Mouse (Mus musculus) MEL (cell line): Measurements from ENCODE around the gene Gm3854. TPM values are rescaled to one million over a fixed set of nuclear protein-coding genes. Genes with fewer than 3 reads are reported as not detected.

Source experiments
- DNase-seq: peaks from one replicate; pipeline ENCODE4 v3.0.0; 2011; ENCODE audit warnings: low read depth, low spot score
- H3K27ac ChIP-seq: 2 replicates; pipeline ENCODE4 v1.5.1; 2012; ENCODE audit warnings: low read depth, mild to moderate bottlenecking, control low read depth, low read length, moderate library complexity; ENCODE audit not compliant: control insufficient read depth
- H3K27me3 ChIP-seq, 2 experiments: fragments of 150-350 bp in 1 of 2; sonication (generic) in 1 of 2; 2 replicates each; pipeline ENCODE4 v1.6.1; 2012; ENCODE audit warnings: low read length in 2 of 2, mild to moderate bottlenecking in 2 of 2, improper control_type of control experiment in 1 of 2, moderate library complexity in 1 of 2; ENCODE audit not compliant: insufficient read depth in 2 of 2, control insufficient read depth in 1 of 2
- H3K36me3 ChIP-seq, 2 experiments: 2 replicates each; pipeline ENCODE4 v1.6.1; 2012 to 2014; ENCODE audit warnings: low read length in 2 of 2, improper control_type of control experiment in 1 of 2, inconsistent platforms in 1 of 2, mild to moderate bottlenecking in 1 of 2; ENCODE audit not compliant: insufficient read depth in 2 of 2, control insufficient read depth in 1 of 2
- H3K4me1 ChIP-seq, 2 experiments: fragments of 150-350 bp in 1 of 2; sonication (generic) in 1 of 2; 2 replicates each; pipeline ENCODE4 v1.6.1; 2012; ENCODE audit warnings: low read length in 2 of 2, improper control_type of control experiment in 1 of 2, mild to moderate bottlenecking in 1 of 2; ENCODE audit not compliant: insufficient read depth in 2 of 2, control insufficient read depth in 1 of 2
- H3K4me3 ChIP-seq, 2 experiments: fragments of 150-350 bp in 1 of 2; sonication (generic) in 1 of 2; 2 replicates each; pipeline ENCODE4 v1.5.1; 2012; ENCODE audit warnings: low read depth in 2 of 2, low read length in 2 of 2, mild to moderate bottlenecking in 2 of 2, moderate library complexity in 2 of 2, control low read depth in 1 of 2, improper control_type of control experiment in 1 of 2; ENCODE audit not compliant: control insufficient read depth in 1 of 2, insufficient read depth in 1 of 2
- H3K79me2 ChIP-seq: 2 replicates; pipeline ENCODE4 v1.6.1; 2012; ENCODE audit warnings: mild to moderate bottlenecking, low read length, moderate library complexity; ENCODE audit not compliant: control insufficient read depth, poor library complexity, insufficient read depth
- H3K9ac ChIP-seq: 2 replicates; pipeline ENCODE4 v1.6.1; 2012; ENCODE audit warnings: low read depth, mild to moderate bottlenecking, control low read depth, low read length, moderate library complexity; ENCODE audit not compliant: control insufficient read depth, poor library complexity, severe bottlenecking
- H3K9me3 ChIP-seq: fragments of 150-350 bp; sonication (generic); replicated peaks from 2 replicates; pipeline ENCODE4 v1.6.1; 2012; ENCODE audit warnings: mild to moderate bottlenecking, low read length, improper control_type of control experiment, moderate library complexity; ENCODE audit not compliant: insufficient read depth
- BHLHE40 ChIP-seq: IDR thresholded peaks from 2 replicates; pipeline ENCODE4 v1.6.1; 2012; ENCODE audit warnings: low read depth, mild to moderate bottlenecking, inconsistent platforms, low read length, improper control_type of control experiment, borderline replicate concordance
- CTCF ChIP-seq, 3 experiments: IDR thresholded peaks in 2 of 3; conservative IDR thresholded peaks in 1 of 3; 2 replicates each; pipeline ENCODE4 v1.5.1; 2011 to 2012; ENCODE audit warnings: low read length in 3 of 3, low read depth in 2 of 3, mild to moderate bottlenecking in 2 of 3, improper control_type of control experiment in 1 of 3, inconsistent platforms in 1 of 3, mixed read lengths in 1 of 3, moderate library complexity in 1 of 3; ENCODE audit not compliant: control insufficient read depth in 1 of 3, insufficient read depth in 1 of 3, poor library complexity in 1 of 3, severe bottlenecking in 1 of 3
- ETS1 ChIP-seq: IDR thresholded peaks from 2 replicates; pipeline ENCODE4 v1.6.1; 2012; ENCODE audit warnings: low read depth, mild to moderate bottlenecking, inconsistent platforms, low read length, improper control_type of control experiment, moderate library complexity
- GATA1 ChIP-seq: IDR thresholded peaks from 2 replicates; pipeline ENCODE4 v1.6.1; 2011; ENCODE audit warnings: low read depth, low read length, improper control_type of control experiment
- HCFC1 ChIP-seq: IDR thresholded peaks from 2 replicates; pipeline ENCODE4 v1.6.1; 2012; ENCODE audit warnings: low read depth, mild to moderate bottlenecking, inconsistent platforms, low read length, improper control_type of control experiment, moderate library complexity
- JUND ChIP-seq: IDR thresholded peaks from 2 replicates; pipeline ENCODE4 v1.6.1; 2011; ENCODE audit warnings: low read depth, mild to moderate bottlenecking, improper control_type of control experiment, low read length
- KAT2A ChIP-seq: conservative IDR thresholded peaks from 2 replicates; pipeline ENCODE4 v1.6.1; 2012; ENCODE audit warnings: low read depth, low read length, improper control_type of control experiment, inconsistent platforms
- MAFK ChIP-seq: IDR thresholded peaks from 2 replicates; pipeline ENCODE4 v1.6.1; 2011; ENCODE audit warnings: low read depth, mild to moderate bottlenecking, low read length, improper control_type of control experiment, borderline replicate concordance
- MAZ ChIP-seq: IDR thresholded peaks from 2 replicates; pipeline ENCODE4 v1.6.1; 2012; ENCODE audit warnings: low read depth, mild to moderate bottlenecking, inconsistent platforms, low read length, improper control_type of control experiment
- MEF2A ChIP-seq: IDR thresholded peaks from 2 replicates; pipeline ENCODE4 v1.6.1; 2014; ENCODE audit warnings: low read depth, mild to moderate bottlenecking, inconsistent platforms, low read length, improper control_type of control experiment; ENCODE audit not compliant: poor library complexity, insufficient replicate concordance, severe bottlenecking; ENCODE audit errors: extremely low read depth
- POLR2A ChIP-seq, 2 experiments: IDR thresholded peaks; 2 replicates each; pipeline ENCODE4 v1.6.1; 2011 to 2012; ENCODE audit warnings: low read length in 2 of 2, mild to moderate bottlenecking in 2 of 2, control low read depth in 1 of 2, improper control_type of control experiment in 1 of 2, low read depth in 1 of 2, moderate library complexity in 1 of 2; ENCODE audit not compliant: control insufficient read depth in 1 of 2, insufficient read depth in 1 of 2, poor library complexity in 1 of 2
- POLR2AphosphoS2 ChIP-seq: IDR thresholded peaks from 2 replicates; pipeline ENCODE4 v1.6.1; 2011; ENCODE audit warnings: low read length, improper control_type of control experiment
- SIN3A ChIP-seq: IDR thresholded peaks from 2 replicates; pipeline ENCODE4 v1.6.1; 2012; ENCODE audit warnings: low read length, improper control_type of control experiment, inconsistent platforms
- ZMIZ1 ChIP-seq: IDR thresholded peaks from 2 replicates; pipeline ENCODE4 v1.6.1; 2012; ENCODE audit warnings: low read depth, mild to moderate bottlenecking, inconsistent platforms, low read length, improper control_type of control experiment, moderate library complexity
- polyA plus RNA-seq, 2 experiments: library from polyadenylated mRNA; stranded (reverse) in 1 of 2; unstranded in 1 of 2; fragments of >175 nt in 1 of 2; fragments of >200 nt in 1 of 2; gene quantifications; 2 replicates each; pipeline versions ENCODE4 v1.2.1 to v1.2.4; 2012; ENCODE audit warnings: low replicate concordance in 2 of 2, low read depth in 1 of 2; ENCODE audit not compliant: insufficient read length in 2 of 2, insufficient read depth in 1 of 2, missing spikeins in 1 of 2
- total RNA-seq: library from RNA; depleted of rRNA; stranded (reverse); fragments of 300-350 nt; gene quantifications from 2 replicates; pipeline ENCODE4 v1.2.3, GENCODE M21; 2012

Gm3854 gene
- total and polyA plus RNA-seq, 3 experiments, result not detected

GRCm38 (mm10) chr7:6388971-6389370 is 45.4 kb downstream of the Gm3854 start:
- Histone ChIP-seq H3K4me3 (no peak overlapping the region), H3K79me2 (no peaks in the 10 kb centered on the region), H3K36me3 (no peaks in the 10 kb centered on the region; a peak in 1 of 4 replicates), H3K27ac (no peak overlapping the region), H3K27me3 (no peaks in the 10 kb centered on the region), H3K9ac (no peak overlapping the region), H3K4me1 (peaks cover 0 to 3% of the 10 kb centered on the region in 2 experiments; a peak in 2 of 4 replicates), H3K9me3 (no peaks in the 10 kb centered on the region)
- no peak for TF ChIP-seq POLR2A (IDR thresholded peaks at IDR 0.05; ENCODE audit: control insufficient read depth in 1 of 2, insufficient read depth in 1 of 2, low read depth in 1 of 2, low read length in 2 of 2, poor library complexity in 1 of 2)
- no peak for TF ChIP-seq MAFK
- no peak for TF ChIP-seq SIN3A
- TF ChIP-seq MAZ, result no peak
- no peak for DNase-seq

- no peaks in the 10 kb centered on the region for H3K9me3 ChIP-seq
- no peaks in the 10 kb centered on the region; a peak in 1 of 4 replicates for H3K36me3 ChIP-seq
- DNase-seq, result no peak
- no peak overlapping the region for H3K9ac ChIP-seq
- TF ChIP-seq CTCF (IDR thresholded peaks at IDR 0.05 in 2 of 3, conservative IDR thresholded peaks at IDR 0.05 in 1 of 3; ENCODE audit: control insufficient read depth in 1 of 3, insufficient read depth in 1 of 3, low read depth in 2 of 3, low read length in 3 of 3, poor library complexity in 1 of 3, severe bottlenecking in 1 of 3) (peak in 1 of 3 experiments; percentile 44; a peak in 3 of 6 replicates), GATA1 (no peak)
- TF ChIP-seq, all 39 proteins: peak for 1
- Histone ChIP-seq H3K27ac (no peak overlapping the region), H3K27me3 (no peaks in the 10 kb centered on the region), H3K79me2 (no peaks in the 10 kb centered on the region), H3K4me3 (no peak overlapping the region), H3K4me1 (no peaks in the 10 kb centered on the region)
Measured at GRCm38 (mm10) chr7:6389449-6389848, 45.9 kb downstream of the Gm3854 start.

- Histone ChIP-seq H3K9ac (no peak within 1 kb of the TSS), H3K27me3 (no peaks in the 10 kb centered on the region), H3K36me3 (no peaks in the 10 kb centered on the region), H3K79me2 (no peaks in the 10 kb centered on the region), H3K4me1 (no peaks in the 10 kb centered on the region), H3K27ac (no peak within 1 kb of the TSS), H3K9me3 (no peaks in the 10 kb centered on the region), H3K4me3 (no peak within 1 kb of the TSS)
- DNase-seq, result no peak
- no peak for TF ChIP-seq KAT2A
- no peak for TF ChIP-seq POLR2AphosphoS2
- TF ChIP-seq MEF2A, result no peak
- TF ChIP-seq BHLHE40, result no peak
- TF ChIP-seq MAFK, result no peak
- TF ChIP-seq JUND, result no peak
- no peak for TF ChIP-seq ETS1
- TF ChIP-seq HCFC1, result no peak
- TF ChIP-seq ZMIZ1, result no peak
- TF ChIP-seq, all 39 proteins: peak for 0
Measured at GRCm38 (mm10) chr7:6397996-6398975, 54.7 kb downstream of the Gm3854 start, which contains the start of gene Smim17. TSS of gene Smim17 (plus strand) at chr7:6398715.
